Mouse (Mus musculus) heart, postnatal 36 days (tissue): Measurements from ENCODE around the gene 4932438H23Rik. TPM values are rescaled to one million over a fixed set of nuclear protein-coding genes. Genes with fewer than 3 reads are reported as not detected.

Source experiments
- DNase-seq, 2 experiments: peaks; one replicate each; pipeline ENCODE4 v3.0.0; 2021 to 2022
- intact Hi-C: fragments of 180-260 bp; cut with DNase I; formaldehyde crosslinking; loops from one replicate; pipeline ENCODE4 v1.15.1; 2025
- total RNA-seq, 2 experiments: library from RNA; stranded (reverse); gene quantifications; 2 replicates each; pipeline ENCODE4 v1.2.3; 2021

The 4932438H23Rik gene
- total RNA-seq, 2 experiments from 2014 or later: 0.19 TPM; not detected in 1

- DNase-seq: no peak
- intact Hi-C loops: no loop called here
These were observed 79.2 kb downstream of the 4932438H23Rik start for GRCm38 (mm10) chr16:91015761-91016160.

GRCm38 (mm10) chr16:91011847-91012246 is 83.1 kb downstream of the 4932438H23Rik start:
- DNase-seq: no peak
- intact Hi-C loops: loop anchor here (2.0 kb wide), 2 partner anchors 33 to 77 kb away; partner anchors contain the start of genes Cfap298 and Paxbp1

GRCm38 (mm10) chr16:91011021-91011683 is 83.8 kb downstream of the 4932438H23Rik start, which contains the start of gene Synj1:
Synj1 (minus strand) TSS chr16:91011308.
- DNase-seq: peak; percentile 90 to 93
- intact Hi-C loops: loop anchor here (2.0 kb wide), 1 partner anchor 76 kb away; the partner anchor contains the start of gene Cfap298

GRCm38 (mm10) chr16:91010581-91011020 is 84.3 kb downstream of the 4932438H23Rik start:
- no peak for DNase-seq
- intact Hi-C loops: loop anchor here (2.0 kb wide), 1 partner anchor 76 kb away; the partner anchor contains the start of gene Cfap298

- no peak for DNase-seq
- intact Hi-C loops: loop anchor here (2.0 kb wide), 1 partner anchor 75 kb away; the partner anchor contains the start of gene Cfap298
These were observed 84.9 kb downstream of the 4932438H23Rik start for GRCm38 (mm10) chr16:91009942-91010529.

GRCm38 (mm10) chr16:91004915-91005538 is 89.9 kb downstream of the 4932438H23Rik start:
- no peak for DNase-seq
- intact Hi-C loops: no loop called here

Other genes starting within 250 kb of the 4932438H23Rik start
- gene Cfap298, start 160.0 kb downstream of the 4932438H23Rik start, total RNA-seq: 10 to 100 TPM; 27.0 to 28.5 TPM
- gene Synj1, start 83.8 kb downstream of the 4932438H23Rik start, total RNA-seq: 10 to 100 TPM; 29.1 to 29.6 TPM
- gene Paxbp1, start 50.6 kb downstream of the 4932438H23Rik start, total RNA-seq: 10 to 100 TPM; 13.1 to 13.5 TPM
- not detected for gene Olig2, start 130.3 kb upstream of the 4932438H23Rik start, total RNA-seq
- gene Olig1, start 174.7 kb upstream of the 4932438H23Rik start, total RNA-seq: not detected